Mouse (Mus musculus) neural tube, embryonic 15.5 days (tissue): ENCODE measurements at regions not wholly inside any gene's neighbourhood (a gene's known extent, or its start where the extent isn't known, plus 50 kb on each side); places are given as distances from the start of the nearest gene placed in this dataset.

Experiments
- ATAC-seq: fragments of 200-750 bp; cut with Nextera tagmentation; 2 replicates; pipeline ENCODE4 v1.8.0; 2017; ENCODE audit warnings: mild to moderate bottlenecking, moderate TSS enrichment, moderate library complexity; ENCODE audit not compliant: low FRiP score
- H3K27ac ChIP-seq: fragments of 300-500 bp; sonication (generic); replicated peaks from 2 replicates; pipeline ENCODE4 v1.5.1; 2015; ENCODE audit warnings: mild to moderate bottlenecking, inconsistent platforms
- H3K27me3 ChIP-seq: fragments of 300-500 bp; sonication (generic); replicated peaks from 2 replicates; pipeline ENCODE4 v1.6.1; 2015; ENCODE audit warnings: inconsistent platforms
- H3K36me3 ChIP-seq: fragments of 300-500 bp; sonication (generic); 2 replicates; pipeline ENCODE4 v1.6.1; 2015; ENCODE audit warnings: inconsistent platforms
- H3K4me1 ChIP-seq: fragments of 300-500 bp; sonication (generic); 2 replicates; pipeline ENCODE4 v1.6.1; 2015; ENCODE audit warnings: inconsistent platforms
- H3K4me2 ChIP-seq: fragments of 300-500 bp; sonication (generic); 2 replicates; pipeline ENCODE4 v1.6.1; 2015; ENCODE audit warnings: inconsistent platforms, mild to moderate bottlenecking, moderate library complexity
- H3K4me3 ChIP-seq: fragments of 300-500 bp; sonication (generic); replicated peaks from 2 replicates; pipeline ENCODE4 v1.5.1; 2015; ENCODE audit warnings: mild to moderate bottlenecking, inconsistent platforms
- H3K9ac ChIP-seq: fragments of 300-500 bp; sonication (generic); replicated peaks from 2 replicates; pipeline ENCODE4 v1.6.1; 2015; ENCODE audit warnings: mild to moderate bottlenecking, inconsistent platforms
- H3K9me3 ChIP-seq: fragments of 300-500 bp; sonication (generic); replicated peaks from 2 replicates; pipeline ENCODE4 v1.6.1; 2016; ENCODE audit warnings: inconsistent platforms
- WGBS: fragments of 180-500 bp; shearing (Covaris S2); methylation state at CpG from one replicate; pipeline ENCODE4 v1.1.7; 2015; ENCODE audit warnings: mixed read lengths; 5-methylcytosine and 5-hydroxymethylcytosine counted together

DNA sequence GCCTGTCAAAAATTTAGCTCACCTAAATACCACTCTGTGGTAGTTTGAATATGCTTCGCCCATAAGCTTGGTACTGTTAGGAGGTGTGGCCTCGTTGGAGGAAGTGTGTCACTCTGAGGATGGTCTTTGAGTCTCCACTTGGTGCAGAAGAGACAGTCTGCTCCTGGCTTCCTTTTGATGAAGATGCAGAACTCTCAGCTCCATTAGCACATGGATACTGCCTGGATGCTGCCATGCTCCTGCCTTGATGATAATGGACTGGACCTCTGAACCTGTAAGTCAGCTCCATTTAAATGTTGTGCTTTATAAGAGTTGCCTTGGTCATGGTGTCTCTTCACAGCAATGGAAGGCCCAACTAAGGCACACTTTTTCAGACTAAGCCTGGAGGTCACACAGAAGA, 56.9 kb upstream of the Pik3r1 start:
- Histone ChIP-seq H3K27me3 (no peaks in the 10 kb centered on the region), H3K9ac (no peak overlapping the region), H3K4me2 (no peak overlapping the region), H3K4me3 (no peak overlapping the region), H3K4me1 (no peaks in the 10 kb centered on the region), H3K36me3 (no peaks in the 10 kb centered on the region), H3K27ac (no peak overlapping the region), H3K9me3 (no peaks in the 10 kb centered on the region)
- WGBS, result 89% methylated on average over 2 of the region's 2 CpGs
- ATAC-seq, result no peak

DNA sequence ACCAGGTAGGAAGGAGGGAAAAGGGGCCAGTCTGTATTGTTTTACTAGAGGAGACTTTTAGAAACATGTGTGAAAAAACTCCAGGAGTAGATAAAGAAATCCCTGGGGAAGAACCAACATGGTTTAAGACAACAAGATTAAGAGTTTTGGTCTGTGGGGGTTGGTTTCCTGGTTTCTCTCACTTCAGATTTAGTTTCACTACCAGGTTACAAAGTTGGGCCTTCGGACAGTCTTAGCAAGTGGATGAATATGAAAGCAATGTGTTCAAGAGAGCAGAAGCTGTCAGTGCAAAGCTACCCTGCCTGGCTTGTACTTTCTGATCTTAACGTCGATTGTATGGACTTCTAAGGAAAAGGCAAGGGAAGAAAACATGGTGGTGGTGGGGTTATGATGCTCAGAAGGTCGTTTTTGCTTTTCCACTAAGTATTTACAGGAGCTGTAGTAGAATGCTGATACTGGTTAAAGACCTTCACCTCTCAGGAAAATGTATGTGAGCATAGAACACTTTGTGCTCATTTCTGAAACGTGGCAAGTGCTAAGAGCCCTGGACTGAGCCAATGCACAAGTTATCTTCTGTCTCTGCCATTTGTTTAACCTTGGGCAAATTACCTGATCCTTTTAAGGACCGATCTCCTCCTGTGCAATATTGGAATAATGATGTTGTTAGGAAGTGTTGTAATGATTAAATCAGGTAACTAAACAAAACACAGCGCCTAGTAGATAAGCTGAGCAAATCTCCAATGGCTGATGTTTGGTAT, 64.0 kb upstream of the Pik3r1 start:
- no peak for ATAC-seq
- WGBS, result 85% methylated on average over 7 of the region's 7 CpGs
- Histone ChIP-seq H3K27me3 (no peaks in the 10 kb centered on the region), H3K4me3 (no peak overlapping the region), H3K4me2 (no peak overlapping the region), H3K36me3 (no peaks in the 10 kb centered on the region), H3K27ac (no peak overlapping the region), H3K4me1 (no peaks in the 10 kb centered on the region), H3K9ac (no peak overlapping the region), H3K9me3 (no peaks in the 10 kb centered on the region)

DNA sequence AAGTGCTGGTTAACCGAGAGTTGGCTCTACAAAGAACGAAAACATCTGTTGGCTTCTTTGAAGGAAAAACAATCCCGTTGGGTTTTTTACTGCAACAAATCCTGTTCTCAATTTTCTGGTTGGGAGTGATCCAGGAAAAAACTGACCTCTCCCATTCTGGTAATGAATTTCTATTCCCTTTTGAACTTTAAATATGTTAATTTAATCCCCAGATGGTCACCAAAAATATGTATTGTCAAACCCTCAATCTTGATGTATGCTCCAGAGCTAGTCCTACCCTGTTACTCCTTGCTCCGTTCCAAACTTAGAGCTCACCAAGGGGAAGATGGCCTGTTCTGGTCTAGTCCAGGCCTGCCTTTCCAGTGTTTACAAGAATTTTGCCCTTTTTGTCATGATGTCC, 66.5 kb upstream of the Pik3r1 start:
- ATAC-seq, result no peak
- Histone ChIP-seq H3K4me3 (no peak overlapping the region), H3K27me3 (no peaks in the 10 kb centered on the region), H3K36me3 (no peaks in the 10 kb centered on the region), H3K27ac (no peak overlapping the region), H3K4me1 (no peaks in the 10 kb centered on the region), H3K9me3 (no peaks in the 10 kb centered on the region), H3K9ac (no peak overlapping the region), H3K4me2 (no peak overlapping the region)
- WGBS, result 80% methylated on average over 4 of the region's 4 CpGs

DNA sequence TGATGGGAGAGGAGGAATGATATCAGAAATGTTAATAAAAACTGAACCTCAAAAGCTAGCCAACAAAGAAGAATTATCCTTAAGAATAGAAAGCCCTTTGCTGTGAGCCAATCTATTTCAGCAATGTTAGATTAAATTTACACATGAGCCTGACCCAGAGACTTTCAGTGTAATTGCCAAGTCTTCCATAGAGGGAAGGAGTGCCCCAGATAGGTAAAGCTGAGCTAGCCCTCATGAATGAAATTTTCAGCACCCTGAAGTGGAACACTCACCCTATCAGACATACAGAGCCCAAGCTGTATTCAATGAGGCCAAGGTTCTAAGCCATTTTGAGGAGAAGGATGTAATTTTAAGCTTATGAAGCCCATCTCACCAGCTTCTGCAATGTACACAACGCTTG, 69.0 kb upstream of the Pik3r1 start:
- 78% methylated on average over 1 of the region's 1 CpGs for WGBS

DNA sequence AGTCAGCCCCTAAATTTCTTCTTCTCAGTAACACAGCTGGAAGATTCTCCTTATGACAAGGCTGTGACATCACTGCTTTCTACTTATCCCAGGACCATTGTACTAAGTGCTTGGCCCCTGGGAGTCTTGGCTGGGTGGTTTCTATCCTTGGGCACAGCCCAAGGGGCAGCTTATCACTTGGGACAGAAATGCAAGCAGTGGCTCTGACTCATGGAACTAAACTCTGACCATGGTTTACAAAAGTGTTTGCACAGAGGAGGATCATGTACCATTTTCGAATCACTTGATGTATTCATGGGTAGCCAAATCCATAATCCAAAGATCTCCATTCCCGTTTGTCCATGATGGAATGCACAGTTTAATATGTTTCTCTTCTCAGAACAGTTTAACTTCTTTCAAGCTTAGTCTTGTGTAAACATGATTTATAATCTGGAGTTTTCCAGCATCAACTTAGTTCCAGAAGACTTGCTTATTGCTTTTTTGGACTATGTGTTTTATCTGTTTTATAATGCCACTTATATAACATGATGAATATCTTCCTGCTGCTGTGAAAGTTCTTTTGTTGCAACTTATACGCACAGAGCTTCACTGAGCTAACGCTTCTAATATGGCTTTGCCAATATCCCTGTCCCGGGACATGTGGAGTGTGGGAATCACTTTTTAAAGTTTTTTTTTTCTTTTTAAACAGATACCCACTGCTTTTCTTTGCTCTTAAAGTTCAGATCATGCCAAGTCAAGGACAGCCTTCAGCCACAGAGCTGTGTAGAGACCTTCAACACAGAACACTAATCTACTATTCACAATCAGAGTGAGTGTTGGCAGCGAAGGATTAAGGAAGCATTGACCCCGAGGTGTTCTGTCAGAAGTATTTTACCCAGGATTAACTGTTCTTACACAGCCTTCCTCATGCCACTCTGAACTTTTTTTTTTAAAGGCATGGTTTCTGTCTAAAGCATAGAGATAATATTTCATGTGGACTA, 76.7 kb upstream of the Pik3r1 start:
- H3K4me2 ChIP-seq, result no peak overlapping the region
- no peaks in the 10 kb centered on the region for H3K27me3 ChIP-seq
- H3K9me3 ChIP-seq, result no peaks in the 10 kb centered on the region
- no peaks in the 10 kb centered on the region for H3K36me3 ChIP-seq
- no peaks in the 10 kb centered on the region for H3K4me1 ChIP-seq
- H3K4me3 ChIP-seq, result no peak overlapping the region
- WGBS, result 78% methylated on average over 7 of the region's 7 CpGs
- H3K27ac ChIP-seq, result no peak overlapping the region
- no peak overlapping the region for H3K9ac ChIP-seq
- no peak for ATAC-seq

More for the DNA sequence above, 69.0 kb upstream of the Pik3r1 start:
- Histone ChIP-seq H3K27ac (no peak overlapping the region), H3K27me3 (no peaks in the 10 kb centered on the region), H3K36me3 (no peaks in the 10 kb centered on the region), H3K4me1 (no peaks in the 10 kb centered on the region), H3K4me3 (no peak overlapping the region), H3K4me2 (no peak overlapping the region), H3K9ac (no peak overlapping the region), H3K9me3 (no peaks in the 10 kb centered on the region)
- no peak for ATAC-seq

DNA sequence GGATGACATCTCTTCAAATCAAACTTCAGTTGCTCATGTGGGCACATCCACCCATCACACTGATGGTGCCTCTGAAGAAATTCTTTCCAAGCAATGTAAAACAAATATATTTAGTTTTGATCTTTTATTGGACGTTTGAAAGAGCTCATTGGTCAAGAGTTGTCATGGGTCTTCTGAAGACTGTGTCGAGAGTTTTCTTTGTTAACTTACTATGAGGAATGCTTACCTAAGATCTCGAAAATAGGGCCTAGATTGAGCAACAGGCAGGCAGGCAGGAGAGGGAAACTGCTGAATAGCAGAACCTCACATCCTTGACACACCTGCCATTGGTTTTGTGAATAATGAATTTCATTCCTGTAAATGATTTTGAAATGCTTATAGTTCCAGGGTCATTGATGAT, 78.0 kb upstream of the Pik3r1 start:
- no peak overlapping the region for H3K4me2 ChIP-seq
- H3K27ac ChIP-seq, result no peak overlapping the region
- ATAC-seq, result no peak
- H3K9me3 ChIP-seq, result no peaks in the 10 kb centered on the region
- no peaks in the 10 kb centered on the region for H3K4me1 ChIP-seq
- no peaks in the 10 kb centered on the region for H3K27me3 ChIP-seq
- WGBS, result 71% methylated on average over 3 of the region's 3 CpGs
- no peaks in the 10 kb centered on the region for H3K36me3 ChIP-seq
- no peak overlapping the region for H3K9ac ChIP-seq
- H3K4me3 ChIP-seq, result no peak overlapping the region

DNA sequence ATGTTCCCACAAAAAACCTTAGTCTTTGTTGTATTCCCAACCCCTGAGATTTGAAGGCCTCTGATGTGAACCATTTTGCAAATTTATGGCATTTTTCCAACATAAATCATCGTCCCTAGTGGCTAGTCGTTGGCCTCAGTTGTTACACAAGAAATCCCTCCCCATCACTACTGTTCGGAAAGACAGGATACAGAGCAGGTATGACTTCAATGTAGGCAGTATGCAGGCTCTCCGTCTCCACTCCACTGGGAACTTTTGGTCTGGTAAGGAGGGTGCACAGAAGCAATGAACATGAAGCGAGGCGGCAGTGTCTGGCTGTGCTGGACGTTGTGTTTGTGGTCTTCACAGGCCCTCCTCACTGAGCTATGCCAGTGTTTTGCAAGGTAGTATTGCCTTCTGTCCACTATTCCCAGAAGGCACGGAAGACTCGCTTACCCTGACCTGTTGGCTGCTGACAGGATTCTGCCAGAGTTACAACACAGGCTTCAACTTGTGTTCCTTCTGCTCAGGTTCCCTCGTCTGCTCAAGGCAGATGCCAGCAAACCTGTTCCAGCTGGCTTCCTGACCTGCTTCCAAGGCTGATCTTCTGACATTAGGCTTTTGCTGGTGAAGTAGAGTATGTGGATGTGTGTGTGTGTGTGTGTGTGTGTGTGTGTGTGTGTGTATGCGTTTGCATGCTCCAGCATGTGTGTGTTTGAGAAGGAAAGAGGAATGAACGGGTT, 80.0 kb upstream of the Pik3r1 start:
- no peak overlapping the region for H3K4me3 ChIP-seq
- no peak overlapping the region for H3K9ac ChIP-seq
- WGBS, result 86% methylated on average over 12 of the region's 12 CpGs
- no peak overlapping the region for H3K4me2 ChIP-seq
- no peaks in the 10 kb centered on the region for H3K27me3 ChIP-seq
- H3K4me1 ChIP-seq, result no peaks in the 10 kb centered on the region
- no peaks in the 10 kb centered on the region for H3K9me3 ChIP-seq
- H3K27ac ChIP-seq, result no peak overlapping the region
- no peak for ATAC-seq
- H3K36me3 ChIP-seq, result no peaks in the 10 kb centered on the region

DNA sequence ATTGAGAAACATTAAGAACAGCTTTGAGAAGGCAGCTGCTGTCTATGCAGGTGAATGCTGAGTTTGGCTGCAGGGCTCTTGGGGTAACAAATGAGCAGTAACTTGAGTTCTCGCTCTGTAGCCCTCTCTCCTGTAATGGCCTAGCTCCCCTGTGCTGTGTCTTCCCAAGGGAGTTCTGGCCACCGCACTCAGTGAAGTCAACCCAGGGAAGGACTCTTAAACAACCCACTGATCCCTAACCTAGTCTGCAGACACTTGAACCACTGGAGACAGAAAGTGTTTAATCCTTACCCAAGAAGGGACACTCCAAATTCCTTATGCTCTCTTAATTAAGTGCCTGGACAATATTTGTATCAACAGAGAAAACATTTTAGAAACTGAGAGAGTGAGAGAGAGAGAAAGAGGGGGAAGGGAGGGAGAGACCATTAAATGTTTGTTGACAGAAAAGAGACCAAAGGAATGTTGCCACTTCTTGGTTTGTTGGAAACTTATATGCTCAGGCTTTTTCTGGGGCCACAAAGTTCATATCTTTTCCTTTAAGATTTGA, 80.7 kb upstream of the Pik3r1 start:
- no peak for ATAC-seq
- no peaks in the 10 kb centered on the region for H3K36me3 ChIP-seq
- WGBS, result 75% methylated on average over 2 of the region's 2 CpGs

DNA sequence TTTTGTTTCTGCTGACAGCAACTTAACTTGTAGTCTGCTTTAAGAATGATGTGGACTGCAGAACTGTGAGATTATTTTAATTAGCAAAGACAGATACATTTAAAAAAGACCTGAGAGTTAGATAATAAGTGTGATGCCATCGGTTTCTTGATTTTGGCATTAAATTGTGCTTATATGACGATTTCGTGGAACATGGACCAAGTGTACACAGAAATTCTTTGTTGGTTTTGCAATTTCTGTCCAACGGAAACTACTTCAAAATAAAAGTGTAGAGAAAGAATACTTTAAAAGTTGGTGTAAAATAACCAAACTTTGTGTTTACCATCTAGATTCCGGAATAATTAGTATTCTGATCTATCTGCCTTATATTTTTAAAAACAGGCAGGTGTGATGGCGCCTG, 81.4 kb upstream of the Pik3r1 start:
- no peaks in the 10 kb centered on the region for H3K9me3 ChIP-seq
- H3K4me3 ChIP-seq, result no peak overlapping the region
- 97% methylated on average over 6 of the region's 6 CpGs for WGBS
- no peak overlapping the region for H3K4me2 ChIP-seq
- no peaks in the 10 kb centered on the region for H3K27me3 ChIP-seq
- H3K36me3 ChIP-seq, result no peaks in the 10 kb centered on the region
- H3K4me1 ChIP-seq, result no peaks in the 10 kb centered on the region
- no peak overlapping the region for H3K27ac ChIP-seq
- no peak overlapping the region for H3K9ac ChIP-seq
- no peak for ATAC-seq

More for the DNA sequence above, 80.7 kb upstream of the Pik3r1 start:
- H3K9ac ChIP-seq, result no peak overlapping the region
- H3K4me2 ChIP-seq, result no peak overlapping the region
- no peak overlapping the region for H3K27ac ChIP-seq
- H3K9me3 ChIP-seq, result no peaks in the 10 kb centered on the region
- no peak overlapping the region for H3K4me3 ChIP-seq
- no peaks in the 10 kb centered on the region for H3K27me3 ChIP-seq
- H3K4me1 ChIP-seq, result no peaks in the 10 kb centered on the region

DNA sequence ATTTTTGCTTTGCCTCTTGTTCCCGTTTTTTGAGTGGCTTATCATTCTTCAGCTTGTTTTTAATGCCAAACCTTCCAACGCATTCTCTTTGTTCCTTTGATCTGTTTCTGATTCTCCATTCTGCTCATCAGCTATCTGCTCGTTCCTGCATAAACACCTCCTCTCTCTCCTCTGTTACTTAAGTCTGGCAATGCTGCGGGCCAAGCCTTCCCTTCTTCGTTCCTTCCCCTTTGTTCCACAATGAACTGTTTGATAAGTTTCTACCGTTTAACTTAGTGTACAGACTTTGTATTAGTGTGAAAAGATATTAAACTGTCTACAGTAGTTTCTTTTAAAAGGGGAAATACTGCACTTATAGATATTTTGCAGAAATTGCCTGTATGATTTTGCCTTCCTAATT, 83.3 kb upstream of the Pik3r1 start:
- H3K9me3 ChIP-seq, result no peaks in the 10 kb centered on the region
- WGBS, result 77% methylated on average over 6 of the region's 6 CpGs
- H3K4me1 ChIP-seq, result peaks cover 5% of the 10 kb centered on the region; the same call in 1 of the 2 replicates
- no peak overlapping the region for H3K4me3 ChIP-seq
- no peaks in the 10 kb centered on the region for H3K27me3 ChIP-seq
- no peak overlapping the region for H3K9ac ChIP-seq
- ATAC-seq, result no peak
- no peak overlapping the region for H3K4me2 ChIP-seq
- no peak overlapping the region for H3K27ac ChIP-seq
- H3K36me3 ChIP-seq, result no peaks in the 10 kb centered on the region

DNA sequence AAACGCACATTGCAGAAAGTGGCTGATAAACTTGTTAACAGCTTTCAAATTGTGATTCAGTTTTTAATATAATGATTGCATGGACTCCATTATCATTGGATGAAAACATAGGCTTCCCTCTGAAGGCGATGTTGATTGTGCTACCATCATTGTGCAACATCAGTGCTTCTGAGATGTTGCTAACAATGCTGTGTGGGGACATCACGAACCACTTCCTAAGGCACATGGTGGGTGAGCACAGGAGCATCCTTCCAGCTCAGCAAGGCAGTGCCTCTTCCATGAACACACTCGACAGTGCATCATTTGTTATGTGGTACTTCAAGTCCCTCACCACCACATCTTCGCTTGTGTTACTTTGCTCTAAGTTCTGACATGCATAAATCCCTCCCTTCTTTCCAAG, 84.9 kb upstream of the Pik3r1 start:
- Histone ChIP-seq H3K27ac (no peak overlapping the region), H3K9ac (no peak overlapping the region), H3K4me3 (no peak overlapping the region), H3K9me3 (no peaks in the 10 kb centered on the region), H3K4me1 (peaks cover 5% of the 10 kb centered on the region; the same call in 1 of the 2 replicates), H3K4me2 (no peak overlapping the region), H3K27me3 (no peaks in the 10 kb centered on the region), H3K36me3 (no peaks in the 10 kb centered on the region)
- WGBS, result 93% methylated on average over 5 of the region's 5 CpGs
- no peak for ATAC-seq
